Mouse (Mus musculus) WW6 (cell line): ENCODE data around the gene Mpdu1.
A peak's percentile ranks its signal among the peaks of the same experiment; 100 is the strongest.
"Not testable (repeated sequence)": the region's sequence is repeated elsewhere in the genome, so short reads cannot be mapped to it uniquely, and the experiment has no call there.

Experiments
- DNase-seq: peaks from one replicate; pipeline ENCODE4 v3.0.0-alpha.2; 2013; ENCODE audit warnings: low read depth, low spot score

Gene Mpdu1

GRCm38 (mm10) chr11:69621571-69622268 is 40.7 kb downstream of the Mpdu1 start, which contains the start of gene Sat2:
Sat2 (plus strand) TSS chr11:69622024.
- DNase-seq, result no peak

- no peak for DNase-seq
Observed at GRCm38 (mm10) chr11:69620394-69621081, 41.9 kb downstream of the Mpdu1 start.

- DNase-seq, result no peak
Observed at GRCm38 (mm10) chr11:69617805-69618204, 44.6 kb downstream of the Mpdu1 start, which contains the start of gene Shbg. Shbg (minus strand) TSS chr11:69617905.

GRCm38 (mm10) chr11:69616781-69617180 is 45.7 kb downstream of the Mpdu1 start:
- no peak for DNase-seq

- DNase-seq, result not testable (repeated sequence)
Observed at GRCm38 (mm10) chr11:69614257-69614588, 48.2 kb downstream of the Mpdu1 start.

- DNase-seq, result peak; percentile 71
Observed at GRCm38 (mm10) chr11:69613553-69614256, 48.7 kb downstream of the Mpdu1 start.

GRCm38 (mm10) chr11:69610899-69611298 is 51.5 kb downstream of the Mpdu1 start:
- DNase-seq, result no peak

- DNase-seq, result no peak
Observed at GRCm38 (mm10) chr11:69609416-69609815, 53.0 kb downstream of the Mpdu1 start.

- no peak for DNase-seq
Observed at GRCm38 (mm10) chr11:69608525-69608924, 53.9 kb downstream of the Mpdu1 start.

GRCm38 (mm10) chr11:69606832-69607231 is 55.6 kb downstream of the Mpdu1 start:
- DNase-seq, result no peak
